Mouse (Mus musculus) midbrain, embryonic 14.5 days (tissue): ENCODE data around the gene Cntn6. TPM values are rescaled to one million over a fixed set of nuclear protein-coding genes. Genes with fewer than 3 reads are reported as not detected.
A peak's percentile ranks its signal among the peaks of the same experiment; 100 is the strongest.

ENCODE experiments used
- ATAC-seq: fragments of 200-750 bp; cut with Nextera tagmentation; 2 replicates; pipeline ENCODE4 v1.8.0; 2017; ENCODE audit warnings: moderate number of reproducible peaks, moderate library complexity; ENCODE audit not compliant: low FRiP score, low TSS enrichment
- DNase-seq: peaks from one replicate; pipeline ENCODE4 v3.0.0-alpha.2; 2015
- H3K27ac ChIP-seq: fragments of 300-500 bp; sonication (generic); replicated peaks from 2 replicates; pipeline ENCODE4 v1.5.1; 2014; ENCODE audit warnings: mild to moderate bottlenecking, low read depth, low read length, moderate library complexity
- H3K27me3 ChIP-seq: fragments of 300-500 bp; sonication (generic); 2 replicates; pipeline ENCODE4 v1.6.1; 2014; ENCODE audit warnings: low read length, control low read depth, mixed read lengths; ENCODE audit not compliant: control insufficient read depth, insufficient read depth
- H3K36me3 ChIP-seq: fragments of 300-500 bp; sonication (generic); 2 replicates; pipeline ENCODE4 v1.6.1; 2014; ENCODE audit warnings: low read length, control low read depth; ENCODE audit not compliant: control insufficient read depth, insufficient read depth
- H3K4me1 ChIP-seq: fragments of 300-500 bp; sonication (generic); 2 replicates; pipeline ENCODE4 v1.6.1; 2014; ENCODE audit warnings: mild to moderate bottlenecking, antibody characterized with exemption, low read length, control low read depth; ENCODE audit not compliant: control insufficient read depth, insufficient read depth
- H3K4me2 ChIP-seq: fragments of 300-500 bp; sonication (generic); 2 replicates; pipeline ENCODE4 v1.6.1; 2014; ENCODE audit warnings: mild to moderate bottlenecking, low read length, moderate library complexity
- H3K4me3 ChIP-seq: fragments of 300-500 bp; sonication (generic); replicated peaks from 2 replicates; pipeline ENCODE4 v1.5.1; 2014; ENCODE audit warnings: low read depth, low read length
- H3K9ac ChIP-seq: fragments of 300-500 bp; sonication (generic); replicated peaks from 2 replicates; pipeline ENCODE4 v1.6.1; 2014; ENCODE audit warnings: mild to moderate bottlenecking, low read length, moderate library complexity
- H3K9me3 ChIP-seq: fragments of 300-500 bp; sonication (generic); 2 replicates; pipeline ENCODE4 v1.6.1; 2016; ENCODE audit warnings: low read length, control low read depth, mixed read lengths; ENCODE audit not compliant: control insufficient read depth
- WGBS: fragments of 180-500 bp; shearing (Covaris S2); extraction: QIAGEN DNeasy Blood & Tissue Kit; methylation state at CpG from one replicate; pipeline ENCODE4 v1.1.7; 2014; 5-methylcytosine and 5-hydroxymethylcytosine counted together
- polyA plus RNA-seq: library from polyadenylated mRNA; unstranded; fragments of >200 nt; fragmentation: Nextera tagmentation; extraction: Ambion mirVana; gene quantifications from 2 replicates; pipeline ENCODE4 v1.2.1, GENCODE M21; 2014

Gene Cntn6
- polyA plus RNA-seq, 1 experiment from 2014 or later: 10.5 TPM

DNA sequence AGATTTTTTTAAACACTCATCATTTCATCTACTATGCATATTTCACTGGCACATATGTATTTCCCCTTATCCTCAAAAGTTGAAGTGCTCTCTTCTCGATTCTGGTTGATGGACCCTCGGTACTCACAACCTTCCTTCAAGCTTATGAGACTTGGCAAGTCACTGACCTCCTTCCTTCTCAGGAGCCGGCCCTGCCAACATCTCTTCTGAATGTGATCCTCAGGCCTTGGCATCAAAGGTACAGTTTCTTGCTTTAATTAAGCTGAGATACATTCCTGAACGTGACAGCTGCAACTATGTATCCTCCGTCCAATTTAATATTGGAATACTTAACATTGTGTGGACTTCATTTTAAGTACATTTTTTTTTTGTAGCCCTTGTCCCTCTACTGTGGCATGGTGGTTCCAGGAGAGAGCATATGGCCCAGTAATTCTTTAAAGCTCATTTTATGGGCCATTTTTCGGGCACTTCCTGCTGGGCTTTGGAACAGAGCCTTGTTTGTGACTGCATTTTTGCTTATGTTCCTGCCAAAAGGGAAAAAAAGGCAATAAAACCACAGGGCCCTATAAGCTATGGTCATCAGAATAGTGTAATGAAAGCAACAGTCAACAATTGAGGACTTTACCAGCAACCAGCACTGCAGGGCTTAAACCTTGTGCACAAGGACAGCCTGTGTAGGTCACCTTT, 196.0 kb downstream of the Cntn6 start:
- H3K9me3 ChIP-seq: no peaks in the 10 kb centered on the region
- no peak overlapping the region for H3K4me2 ChIP-seq
- no peaks in the 10 kb centered on the region for H3K4me1 ChIP-seq
- H3K4me3 ChIP-seq: no peak overlapping the region
- DNase-seq (no peak), ATAC-seq (no peak)
- WGBS: 88% methylated on average over 6 of the region's 6 CpGs
- H3K36me3 ChIP-seq: no peaks in the 10 kb centered on the region
- no peak overlapping the region for H3K27ac ChIP-seq
- no peak overlapping the region for H3K9ac ChIP-seq
- H3K27me3 ChIP-seq: no peaks in the 10 kb centered on the region

DNA sequence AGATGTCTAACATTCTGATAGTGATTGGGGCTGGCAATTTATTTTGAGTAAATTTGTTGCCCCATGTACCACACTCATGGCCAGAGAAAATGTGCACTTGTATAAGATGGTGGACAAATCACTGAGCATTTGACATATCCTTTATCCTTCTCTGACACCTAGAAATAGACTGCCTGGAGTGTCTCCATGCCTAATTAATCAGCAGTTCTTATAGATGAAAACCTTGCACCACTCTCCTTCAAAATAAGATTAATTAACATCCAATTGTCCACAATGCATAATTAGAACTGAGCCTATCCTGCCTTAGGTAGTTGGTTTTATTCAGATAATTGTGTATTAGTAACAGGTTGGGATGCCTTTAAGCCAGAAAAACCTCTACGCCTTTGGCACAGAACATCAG, 236.0 kb downstream of the Cntn6 start:
- Histone ChIP-seq H3K4me3 (no peak overlapping the region), H3K9me3 (no peaks in the 10 kb centered on the region), H3K4me1 (no peaks in the 10 kb centered on the region), H3K27ac (no peak overlapping the region), H3K27me3 (no peaks in the 10 kb centered on the region), H3K36me3 (no peaks in the 10 kb centered on the region), H3K4me2 (no peak overlapping the region), H3K9ac (no peak overlapping the region)
- no peak for ATAC-seq
- 63% methylated on average over 1 of the region's 1 CpGs for WGBS
- no peak for DNase-seq

DNA sequence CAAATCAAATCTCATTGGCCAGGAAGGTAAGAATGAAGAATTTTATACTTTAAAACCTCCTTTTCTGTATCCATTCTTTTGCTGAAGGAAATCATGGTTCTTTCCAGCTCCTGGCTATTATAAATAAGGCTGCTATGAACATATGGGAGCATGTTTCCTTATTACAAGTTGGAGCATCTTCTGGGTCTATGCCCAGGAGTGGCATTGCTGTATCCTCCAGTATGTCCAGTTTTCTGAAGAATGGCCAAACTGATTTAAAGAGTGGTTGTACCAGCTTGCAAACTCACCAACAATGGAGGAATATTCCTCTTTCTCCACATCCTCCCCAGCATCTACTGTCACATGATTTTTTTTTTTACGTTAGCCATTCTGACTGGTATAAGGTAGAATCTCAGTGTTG, 241.7 kb downstream of the Cntn6 start:
- 95% methylated on average over 1 of the region's 1 CpGs for WGBS
- ATAC-seq (no peak), DNase-seq (no peak)
- H3K36me3 ChIP-seq: no peaks in the 10 kb centered on the region
- H3K4me3 ChIP-seq: no peak overlapping the region
- no peaks in the 10 kb centered on the region for H3K27me3 ChIP-seq
- no peak overlapping the region for H3K4me2 ChIP-seq
- no peak overlapping the region for H3K9ac ChIP-seq
- H3K27ac ChIP-seq: no peak overlapping the region
- no peaks in the 10 kb centered on the region for H3K9me3 ChIP-seq
- no peaks in the 10 kb centered on the region for H3K4me1 ChIP-seq

DNA sequence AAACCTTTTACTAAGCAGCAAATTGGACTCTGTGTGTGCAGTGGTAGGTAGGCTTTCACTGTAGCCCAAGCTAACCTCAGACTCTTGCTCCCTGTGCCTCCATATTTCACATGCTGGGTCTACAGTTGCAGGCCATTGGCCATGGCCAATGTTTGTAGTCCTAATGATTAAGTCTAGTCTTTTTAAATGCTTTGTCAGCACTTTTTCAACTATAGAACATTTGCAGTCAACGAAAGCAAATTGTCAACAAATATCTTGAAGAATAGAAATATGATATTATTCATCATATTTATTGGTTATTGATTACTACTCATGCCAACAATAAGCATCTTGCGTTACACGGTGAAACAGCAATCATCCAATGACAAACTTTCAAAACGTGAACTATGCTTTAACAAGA, 246.4 kb downstream of the Cntn6 start:
- 90% methylated on average over 4 of the region's 4 CpGs for WGBS
- Histone ChIP-seq H3K27me3 (no peaks in the 10 kb centered on the region), H3K4me3 (no peak overlapping the region), H3K9me3 (no peaks in the 10 kb centered on the region), H3K36me3 (no peaks in the 10 kb centered on the region), H3K9ac (no peak overlapping the region), H3K27ac (no peak overlapping the region), H3K4me2 (no peak overlapping the region), H3K4me1 (no peaks in the 10 kb centered on the region)
- ATAC-seq (no peak), DNase-seq (no peak)

DNA sequence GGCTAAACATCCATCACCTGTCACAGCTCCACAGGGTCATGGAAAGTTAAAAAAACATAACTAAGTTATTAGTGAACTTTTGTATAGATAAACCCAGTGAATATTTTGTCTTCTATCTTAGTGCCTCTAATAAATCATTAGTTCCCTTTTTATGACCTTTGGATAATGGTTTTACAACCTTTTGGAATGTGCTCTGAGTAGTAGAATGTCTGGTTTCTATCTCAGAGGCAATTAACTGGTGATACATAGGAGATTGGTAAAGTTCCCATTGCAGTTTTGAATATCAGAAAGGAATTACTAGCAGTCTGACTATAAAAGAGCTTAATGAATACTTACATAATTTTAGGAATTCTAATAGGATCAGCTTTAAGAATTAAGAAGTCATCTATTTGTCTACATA, 265.5 kb downstream of the Cntn6 start:
- H3K4me2 ChIP-seq: no peak overlapping the region
- no peak overlapping the region for H3K9ac ChIP-seq
- H3K27ac ChIP-seq: no peak overlapping the region
- no peaks in the 10 kb centered on the region for H3K9me3 ChIP-seq
- no peaks in the 10 kb centered on the region for H3K36me3 ChIP-seq
- no peaks in the 10 kb centered on the region for H3K27me3 ChIP-seq
- ATAC-seq (no peak), DNase-seq (no peak)
- H3K4me3 ChIP-seq: no peak overlapping the region
- no peaks in the 10 kb centered on the region for H3K4me1 ChIP-seq

DNA sequence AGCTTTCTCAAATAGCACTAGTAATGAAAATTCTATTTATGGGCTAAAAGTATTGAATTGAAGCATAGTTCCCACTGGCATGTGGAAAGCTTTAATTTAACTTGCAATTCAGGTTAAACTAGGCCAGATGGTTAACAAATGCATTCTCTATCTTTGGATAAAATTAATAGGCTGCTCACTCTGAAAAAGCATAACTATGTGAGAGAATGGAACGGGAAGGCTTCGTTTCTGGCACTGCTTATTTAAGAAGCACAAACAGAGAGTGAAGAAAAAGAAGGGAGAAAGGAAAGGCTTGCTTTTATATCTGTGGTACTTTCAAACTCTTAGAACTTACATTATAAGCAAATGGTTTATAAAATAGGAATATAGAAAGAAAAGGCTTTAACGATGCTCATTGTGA, 268.6 kb downstream of the Cntn6 start:
- WGBS: 86% methylated on average over 3 of the region's 3 CpGs
- Histone ChIP-seq H3K4me1 (no peaks in the 10 kb centered on the region), H3K36me3 (no peaks in the 10 kb centered on the region), H3K9me3 (no peaks in the 10 kb centered on the region), H3K4me2 (no peak overlapping the region), H3K27me3 (no peaks in the 10 kb centered on the region), H3K9ac (no peak overlapping the region), H3K27ac (no peak overlapping the region), H3K4me3 (no peak overlapping the region)
- DNase-seq (no peak), ATAC-seq (no peak)

DNA sequence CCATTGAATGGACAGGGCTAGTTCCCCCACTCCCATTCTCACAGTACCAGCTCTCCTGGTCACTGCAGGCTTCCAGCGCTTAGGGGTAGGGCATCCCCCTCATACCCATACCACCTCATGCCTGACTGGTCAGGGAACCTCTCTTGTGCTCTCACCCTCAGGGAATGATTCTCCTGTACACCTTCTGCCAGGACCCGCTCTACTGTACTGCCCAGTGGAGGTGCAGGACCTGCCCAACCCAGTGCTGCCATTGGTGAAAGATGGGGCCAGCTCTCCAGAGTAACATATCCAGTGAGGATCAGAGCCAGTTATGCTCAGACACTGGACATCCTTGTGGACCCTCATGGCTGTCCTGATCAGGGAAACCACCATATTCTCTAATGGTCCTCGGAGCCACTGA, 291.3 kb downstream of the Cntn6 start:
- Histone ChIP-seq H3K4me1 (no peaks in the 10 kb centered on the region), H3K4me3 (no peak overlapping the region), H3K4me2 (no peak overlapping the region), H3K27ac (no peak overlapping the region), H3K9ac (no peak overlapping the region), H3K36me3 (no peaks in the 10 kb centered on the region), H3K9me3 (no peaks in the 10 kb centered on the region), H3K27me3 (no peaks in the 10 kb centered on the region)
- no peak for DNase-seq
- 94% methylated on average over 3 of the region's 3 CpGs for WGBS
- ATAC-seq: no peak

DNA sequence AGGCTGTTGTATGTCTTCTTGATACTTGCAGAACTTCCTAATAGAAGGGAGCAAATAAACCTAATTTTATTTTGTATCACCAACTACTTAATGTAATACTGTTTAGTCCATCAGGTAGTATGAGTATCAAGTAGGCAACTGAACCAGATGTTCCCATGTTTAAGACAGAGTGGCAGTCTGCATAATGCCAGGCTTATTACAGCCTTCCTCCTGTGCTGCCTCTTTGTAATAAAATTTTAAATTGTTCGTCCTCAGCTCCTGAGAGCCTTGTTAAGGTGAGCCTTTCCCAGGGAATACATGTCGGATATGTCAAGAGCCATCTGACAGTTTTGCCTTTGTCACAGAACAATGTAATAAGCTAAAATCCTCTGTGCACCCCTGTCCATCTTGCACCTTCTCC, 294.9 kb downstream of the Cntn6 start:
- Histone ChIP-seq H3K36me3 (no peaks in the 10 kb centered on the region), H3K4me2 (no peak overlapping the region), H3K27me3 (no peaks in the 10 kb centered on the region), H3K4me3 (no peak overlapping the region), H3K9me3 (no peaks in the 10 kb centered on the region), H3K4me1 (no peaks in the 10 kb centered on the region), H3K9ac (no peak overlapping the region), H3K27ac (no peak overlapping the region)
- WGBS: 52% methylated on average over 2 of the region's 2 CpGs
- ATAC-seq (no peak), DNase-seq (peak; percentile 15)

DNA sequence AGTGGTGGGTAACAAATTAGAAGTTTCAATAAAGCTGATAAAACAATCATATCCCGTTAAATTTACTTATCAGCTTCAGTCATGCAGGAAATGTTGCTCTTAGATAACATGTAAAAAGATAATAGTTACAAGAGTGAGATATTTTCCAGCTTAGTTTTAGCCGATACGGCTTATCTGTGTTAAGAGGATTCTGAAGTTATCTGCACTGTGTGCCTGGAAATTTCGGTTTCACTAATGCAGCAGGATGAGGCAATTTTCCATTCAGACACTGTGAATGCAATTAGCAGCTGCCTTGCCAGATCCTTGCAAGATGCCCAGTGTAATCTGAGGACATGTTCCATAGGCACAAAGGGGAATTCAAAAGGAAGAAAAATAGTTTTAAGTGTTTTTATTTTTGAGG, 315.9 kb downstream of the Cntn6 start:
- Histone ChIP-seq H3K4me3 (no peak overlapping the region), H3K9me3 (no peaks in the 10 kb centered on the region), H3K27ac (no peak overlapping the region), H3K27me3 (no peaks in the 10 kb centered on the region), H3K4me1 (no peaks in the 10 kb centered on the region), H3K9ac (no peak overlapping the region), H3K4me2 (no peak overlapping the region), H3K36me3 (no peaks in the 10 kb centered on the region)
- ATAC-seq: no peak
- DNase-seq: peak; percentile 40
- WGBS: 50% methylated on average over 4 of the region's 4 CpGs
